Mouse (Mus musculus) skeletal muscle tissue, adult 2 months (tissue): ENCODE measurements around the gene Pml.
A peak's percentile ranks its signal among the peaks of the same experiment; 100 is the strongest.

Source experiments
- DNase-seq: peaks from one replicate; pipeline ENCODE4 v3.0.0-alpha.2; 2012; ENCODE audit warnings: low read depth, low spot score

The Pml gene

GRCm38 (mm10) chr9:58234502-58235015, 15.0 kb downstream of the Pml start:
- no peak for DNase-seq

- DNase-seq = peak; percentile 39
Measured at GRCm38 (mm10) chr9:58232374-58232773, 17.2 kb downstream of the Pml start.

GRCm38 (mm10) chr9:58231746-58232145, 17.8 kb downstream of the Pml start:
- no peak for DNase-seq

GRCm38 (mm10) chr9:58228777-58229466, 20.7 kb downstream of the Pml start:
- DNase-seq = no peak

GRCm38 (mm10) chr9:58225915-58226913, 23.4 kb downstream of the Pml start:
- DNase-seq = no peak

- no peak for DNase-seq
Measured at GRCm38 (mm10) chr9:58224356-58224755, 25.2 kb downstream of the Pml start.

GRCm38 (mm10) chr9:58220218-58220903, 29.2 kb downstream of the Pml start:
- DNase-seq = no peak

GRCm38 (mm10) chr9:58218539-58218938, 31.0 kb downstream of the Pml start:
- DNase-seq = no peak

- no peak for DNase-seq
Measured at GRCm38 (mm10) chr9:58216402-58216801, 33.2 kb downstream of the Pml start.

GRCm38 (mm10) chr9:58214519-58215180, 34.9 kb downstream of the Pml start:
- no peak for DNase-seq

- DNase-seq = no peak
Measured at GRCm38 (mm10) chr9:58213865-58214264, 35.7 kb downstream of the Pml start.

- no peak for DNase-seq
Measured at GRCm38 (mm10) chr9:58213377-58213776, 36.2 kb downstream of the Pml start.

- no peak for DNase-seq
Measured at GRCm38 (mm10) chr9:58210304-58210627, 39.3 kb downstream of the Pml start.

- DNase-seq = no peak
Measured at GRCm38 (mm10) chr9:58209462-58210303, 39.9 kb downstream of the Pml start.

GRCm38 (mm10) chr9:58206013-58206412, 43.6 kb downstream of the Pml start:
- no peak for DNase-seq

- peak; percentile 82 for DNase-seq
Measured at GRCm38 (mm10) chr9:58204448-58205000, 45.1 kb downstream of the Pml start.

GRCm38 (mm10) chr9:58203516-58204447, 45.8 kb downstream of the Pml start, which contains the start of the genes Islr and Islr2:
Gene Islr, minus strand, starts transcription at chr9:58204306.
Gene Islr2, minus strand, starts transcription at chr9:58204319.
- no peak for DNase-seq

- peak; percentile 54 for DNase-seq
Measured at GRCm38 (mm10) chr9:58202676-58203453, 46.7 kb downstream of the Pml start.
